Mouse (Mus musculus) urinary bladder, postnatal 25 days (tissue): Measurements from ENCODE around the gene Rin1.
A peak's percentile ranks its signal among the peaks of the same experiment; 100 is the strongest.
"Not testable (repeated sequence)": the region's sequence is repeated elsewhere in the genome, so short reads cannot be mapped to it uniquely, and the experiment has no call there.

Experiments
- DNase-seq: peaks from one replicate; pipeline ENCODE4 v3.0.0; 2022; ENCODE audit warnings: low spot score

The Rin1 gene

GRCm38 (mm10) chr19:5068570-5069234, 18.4 kb downstream of the Rin1 start:
- DNase-seq, result no peak

GRCm38 (mm10) chr19:5069486-5069885, 19.2 kb downstream of the Rin1 start:
- no peak for DNase-seq

- no peak for DNase-seq
Measured at GRCm38 (mm10) chr19:5069978-5070377, 19.7 kb downstream of the Rin1 start.

- DNase-seq, result no peak
Measured at GRCm38 (mm10) chr19:5071077-5071476, 20.8 kb downstream of the Rin1 start.

GRCm38 (mm10) chr19:5071545-5072369, 21.5 kb downstream of the Rin1 start:
- peak; percentile 76 for DNase-seq

GRCm38 (mm10) chr19:5072389-5073019, 22.2 kb downstream of the Rin1 start:
- no peak for DNase-seq

GRCm38 (mm10) chr19:5073028-5073427, 22.7 kb downstream of the Rin1 start:
- DNase-seq, result peak; percentile 63

- no peak for DNase-seq
Measured at GRCm38 (mm10) chr19:5073518-5073917, 23.2 kb downstream of the Rin1 start.

GRCm38 (mm10) chr19:5079279-5079678, 29.0 kb downstream of the Rin1 start:
- DNase-seq, result no peak

- no peak for DNase-seq
Measured at GRCm38 (mm10) chr19:5082005-5082404, 31.7 kb downstream of the Rin1 start.

GRCm38 (mm10) chr19:5082596-5082995, 32.3 kb downstream of the Rin1 start:
- DNase-seq, result no peak

GRCm38 (mm10) chr19:5083961-5084833, 33.9 kb downstream of the Rin1 start:
- DNase-seq, result no peak

GRCm38 (mm10) chr19:5084834-5085144, 34.5 kb downstream of the Rin1 start:
- no peak for DNase-seq

GRCm38 (mm10) chr19:5085145-5085863, 35.0 kb downstream of the Rin1 start, which contains the start of gene Tmem151a:
Gene Tmem151a, minus strand, starts transcription at chr19:5085531.
- DNase-seq, result peak; percentile 46

- DNase-seq, result not testable (repeated sequence)
Measured at GRCm38 (mm10) chr19:5086533-5086932, 36.3 kb downstream of the Rin1 start.

- DNase-seq, result peak; percentile 93
Measured at GRCm38 (mm10) chr19:5087884-5088728, 37.8 kb downstream of the Rin1 start, which contains the start of gene Yif1a. Gene Yif1a, plus strand, starts transcription at chr19:5088538.

GRCm38 (mm10) chr19:5089324-5089723, 39.0 kb downstream of the Rin1 start:
- no peak for DNase-seq

GRCm38 (mm10) chr19:5092083-5092482, 41.8 kb downstream of the Rin1 start:
- DNase-seq, result no peak

GRCm38 (mm10) chr19:5093481-5094242, 43.4 kb downstream of the Rin1 start:
- no peak for DNase-seq

GRCm38 (mm10) chr19:5094243-5094632, 44.0 kb downstream of the Rin1 start:
- DNase-seq, result peak; percentile 92
